Mouse (Mus musculus): Measurements from ENCODE around the gene Olfr1340. TPM values are rescaled to one million over a fixed set of nuclear protein-coding genes. Genes with fewer than 3 reads are reported as not detected.

Gene Olfr1340
- polyA plus RNA-seq, 1 experiment from 2014 or later: not detected

DNA sequence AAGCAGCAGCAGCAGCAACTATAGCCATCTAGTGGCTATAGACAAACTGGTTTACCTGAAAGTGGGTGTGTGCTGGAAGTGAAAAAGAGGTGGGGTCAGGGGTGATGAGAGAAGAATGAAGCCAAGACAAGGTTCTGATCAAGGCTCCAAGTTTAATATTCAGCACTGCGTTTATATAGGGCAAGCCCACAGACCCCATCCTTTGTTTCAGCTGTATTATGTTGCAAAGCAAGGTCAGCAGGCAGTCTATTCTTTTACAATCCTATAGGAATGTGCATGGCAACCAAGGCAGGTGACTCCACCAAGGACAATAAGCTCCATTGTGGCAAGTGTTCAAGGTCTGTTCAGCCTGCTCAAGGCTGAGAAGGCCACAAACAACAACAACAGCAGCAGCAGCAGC lies 8.3 kb upstream of the Olfr1340 start:
- Histone ChIP-seq H3K27ac (ENCODE audit: low read depth, low read length) (no peak overlapping the region), H3K9ac (ENCODE audit: low read depth, low read length) (no peak overlapping the region)
- 73% methylated on average over 1 of the region's 1 CpGs for WGBS

GRCm38 (mm10) chr4:118721742-118722483 lies 2.0 kb downstream of the Olfr1340 start:
- Histone ChIP-seq H3K4me1 (replicated peaks; ENCODE audit: control insufficient read depth, insufficient read depth, low read length) (no peaks in the 10 kb centered on the region), H3K36me3 (ENCODE audit: control insufficient read depth, insufficient read depth) (no peaks in the 10 kb centered on the region), H3K27me3 (replicated peaks; ENCODE audit: control insufficient read depth, insufficient read depth, low read length) (no peaks in the 10 kb centered on the region), H3K9ac (ENCODE audit: low read depth, low read length) (no peak overlapping the region), H3K4me3 (ENCODE audit: low read depth, low read length) (no peak overlapping the region), H3K27ac (ENCODE audit: low read depth, low read length) (no peak overlapping the region), H3K4me2 (replicated peaks; ENCODE audit: low read depth) (no peak overlapping the region), H3K9me3 (ENCODE audit: control insufficient read depth) (no peaks in the 10 kb centered on the region)
- no peak for TF ChIP-seq CTCF (IDR thresholded peaks at IDR 0.05; ENCODE audit: low read depth)
- no peak for ATAC-seq
- 49% methylated on average over 10 of the region's 10 CpGs for WGBS

More for the DNA sequence above, 8.3 kb upstream of the Olfr1340 start:
- Histone ChIP-seq H3K4me1 (replicated peaks; ENCODE audit: control insufficient read depth, insufficient read depth, low read length) (no peaks in the 10 kb centered on the region), H3K4me3 (ENCODE audit: low read depth, low read length) (no peak overlapping the region), H3K9me3 (ENCODE audit: control insufficient read depth) (no peaks in the 10 kb centered on the region), H3K4me2 (replicated peaks; ENCODE audit: low read depth) (no peak overlapping the region), H3K27me3 (replicated peaks; ENCODE audit: control insufficient read depth, insufficient read depth, low read length) (no peaks in the 10 kb centered on the region), H3K36me3 (ENCODE audit: control insufficient read depth, insufficient read depth) (no peaks in the 10 kb centered on the region)
- TF ChIP-seq CTCF (IDR thresholded peaks at IDR 0.05; ENCODE audit: low read depth): no peak
- ATAC-seq: no peak

DNA sequence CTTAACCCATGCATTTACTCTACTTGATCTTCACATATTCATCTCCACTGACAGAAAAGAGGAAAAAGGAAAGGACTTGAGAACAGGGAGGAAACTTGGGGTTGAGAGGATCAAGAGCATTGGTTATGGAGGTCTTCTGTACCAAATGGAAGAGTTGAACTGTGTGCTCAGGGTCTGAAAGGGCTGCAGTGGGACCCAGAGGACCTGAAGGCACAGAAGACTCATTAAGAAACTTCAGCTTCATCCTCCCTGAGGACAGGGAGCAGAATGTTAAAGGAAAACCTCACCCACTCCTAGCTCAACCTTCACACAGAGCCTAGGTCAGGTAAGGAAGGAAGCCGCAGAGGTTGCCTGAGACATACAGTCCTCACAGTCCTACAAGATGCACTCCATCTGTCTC lies 11.9 kb downstream of the Olfr1340 start, which contains the start of gene Olfr1339:
TSS of gene Olfr1339 (plus strand) at position 301 of the 400 bp plus-strand sequence.
- no peak within 1 kb of the TSS for H3K4me3 ChIP-seq (ENCODE audit: low read depth, low read length)
- no peak within 1 kb of the TSS for H3K9ac ChIP-seq (ENCODE audit: low read depth, low read length)
- ATAC-seq: no peak
- 100% methylated on average over 1 of the region's 1 CpGs for WGBS
- no peak within 1 kb of the TSS for H3K4me2 ChIP-seq (replicated peaks; ENCODE audit: low read depth)
- no peaks in the 10 kb centered on the region for H3K9me3 ChIP-seq (ENCODE audit: control insufficient read depth)
- TF ChIP-seq CTCF (IDR thresholded peaks at IDR 0.05; ENCODE audit: low read depth): no peak
- H3K4me1 ChIP-seq (replicated peaks; ENCODE audit: control insufficient read depth, insufficient read depth, low read length): no peaks in the 10 kb centered on the region
- no peaks in the 10 kb centered on the region for H3K27me3 ChIP-seq (replicated peaks; ENCODE audit: control insufficient read depth, insufficient read depth, low read length)
- no peaks in the 10 kb centered on the region for H3K36me3 ChIP-seq (ENCODE audit: control insufficient read depth, insufficient read depth)
- no peak within 1 kb of the TSS for H3K27ac ChIP-seq (ENCODE audit: low read depth, low read length)

DNA sequence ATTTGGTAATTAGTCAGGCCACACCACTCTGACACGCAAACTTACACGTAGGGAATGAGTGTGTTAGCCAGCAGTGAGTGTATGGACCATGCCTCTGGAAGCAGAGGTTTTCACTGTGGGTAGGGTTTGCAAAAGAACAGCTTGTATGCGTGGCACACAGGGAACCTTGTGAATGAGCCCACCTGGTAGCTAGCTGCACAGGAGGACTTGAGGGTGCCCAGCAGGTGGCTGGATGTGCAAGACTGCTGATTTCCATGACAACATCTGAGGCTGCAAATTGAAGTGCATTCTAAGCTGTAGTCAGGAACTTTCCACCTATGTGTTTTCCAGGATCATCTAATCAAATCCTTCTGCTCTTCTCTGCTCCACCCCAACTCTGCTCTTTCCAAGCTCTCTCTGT lies 19.6 kb downstream of the Olfr1340 start:
- Histone ChIP-seq H3K27me3 (replicated peaks; ENCODE audit: control insufficient read depth, insufficient read depth, low read length) (no peaks in the 10 kb centered on the region), H3K9ac (ENCODE audit: low read depth, low read length) (no peak overlapping the region), H3K4me2 (replicated peaks; ENCODE audit: low read depth) (no peak overlapping the region), H3K36me3 (ENCODE audit: control insufficient read depth, insufficient read depth) (no peaks in the 10 kb centered on the region), H3K27ac (ENCODE audit: low read depth, low read length) (no peak overlapping the region), H3K4me3 (ENCODE audit: low read depth, low read length) (no peak overlapping the region), H3K9me3 (ENCODE audit: control insufficient read depth) (no peaks in the 10 kb centered on the region), H3K4me1 (replicated peaks; ENCODE audit: control insufficient read depth, insufficient read depth, low read length) (no peaks in the 10 kb centered on the region)
- WGBS: 76% methylated on average over 3 of the region's 3 CpGs
- TF ChIP-seq CTCF (IDR thresholded peaks at IDR 0.05; ENCODE audit: low read depth): no peak
- ATAC-seq: no peak

- 5% methylated on average over 11 of the region's 11 CpGs for WGBS
- TF ChIP-seq CTCF (IDR thresholded peaks at IDR 0.05; ENCODE audit: low read depth): no peak
- Histone ChIP-seq H3K4me3 (ENCODE audit: low read depth, low read length) (no peak overlapping the region), H3K9me3 (ENCODE audit: control insufficient read depth) (no peaks in the 10 kb centered on the region), H3K36me3 (ENCODE audit: control insufficient read depth, insufficient read depth) (no peaks in the 10 kb centered on the region), H3K4me1 (replicated peaks; ENCODE audit: control insufficient read depth, insufficient read depth, low read length) (no peaks in the 10 kb centered on the region), H3K4me2 (replicated peaks; ENCODE audit: low read depth) (no peak overlapping the region), H3K27ac (ENCODE audit: low read depth, low read length) (no peak overlapping the region), H3K27me3 (replicated peaks; ENCODE audit: control insufficient read depth, insufficient read depth, low read length) (no peaks in the 10 kb centered on the region), H3K9ac (ENCODE audit: low read depth, low read length) (no peak overlapping the region)
- no peak for ATAC-seq
Measured at GRCm38 (mm10) chr4:118740988-118741698, 21.2 kb downstream of the Olfr1340 start.

- ATAC-seq: no peak
- H3K27me3 ChIP-seq (replicated peaks; ENCODE audit: control insufficient read depth, insufficient read depth, low read length): no peaks in the 10 kb centered on the region
- H3K9ac ChIP-seq (ENCODE audit: low read depth, low read length): no peak overlapping the region
- no peaks in the 10 kb centered on the region for H3K36me3 ChIP-seq (ENCODE audit: control insufficient read depth, insufficient read depth)
- H3K4me2 ChIP-seq (replicated peaks; ENCODE audit: low read depth): no peak overlapping the region
- no peaks in the 10 kb centered on the region for H3K4me1 ChIP-seq (replicated peaks; ENCODE audit: control insufficient read depth, insufficient read depth, low read length)
- TF ChIP-seq CTCF (IDR thresholded peaks at IDR 0.05; ENCODE audit: low read depth): no peak
- H3K27ac ChIP-seq (ENCODE audit: low read depth, low read length): no peak overlapping the region
- H3K4me3 ChIP-seq (ENCODE audit: low read depth, low read length): no peak overlapping the region
- WGBS: 26% methylated on average over 16 of the region's 16 CpGs
- H3K9me3 ChIP-seq (ENCODE audit: control insufficient read depth): no peaks in the 10 kb centered on the region
Measured at GRCm38 (mm10) chr4:118741881-118742280, 21.9 kb downstream of the Olfr1340 start.

Data from intestine, postnatal 0 days (tissue).